Mouse (Mus musculus) stomach, embryonic 14.5 days (tissue): ENCODE measurements around the gene Kcnj14. TPM values are rescaled to one million over a fixed set of nuclear protein-coding genes. Genes with fewer than 3 reads are reported as not detected.

Experiments used
- ATAC-seq: fragments of 200-750 bp; cut with Nextera tagmentation; 2 replicates; pipeline ENCODE4 v1.8.0; 2017; ENCODE audit warnings: low read depth, moderate TSS enrichment; ENCODE audit not compliant: insufficient number of reproducible peaks, insufficient read depth, low FRiP score
- H3K27ac ChIP-seq: fragments of 300-500 bp; sonication (generic); 2 replicates; pipeline ENCODE4 v1.5.1; 2014; ENCODE audit warnings: mild to moderate bottlenecking, low read length, moderate library complexity, mixed read lengths
- H3K27me3 ChIP-seq: fragments of 300-500 bp; sonication (generic); 2 replicates; pipeline ENCODE4 v1.6.1; 2014; ENCODE audit warnings: low read length, control low read depth, mixed read lengths; ENCODE audit not compliant: control insufficient read depth, insufficient read depth
- H3K36me3 ChIP-seq: fragments of 300-500 bp; sonication (generic); 2 replicates; pipeline ENCODE4 v1.6.1; 2014; ENCODE audit warnings: mild to moderate bottlenecking, control low read depth, low read length, moderate library complexity, mixed read lengths; ENCODE audit not compliant: control insufficient read depth, insufficient read depth
- H3K4me1 ChIP-seq: fragments of 300-500 bp; sonication (generic); 2 replicates; pipeline ENCODE4 v1.6.1; 2014; ENCODE audit warnings: low read length, control low read depth, mixed read lengths; ENCODE audit not compliant: control insufficient read depth, insufficient read depth
- H3K4me2 ChIP-seq: fragments of 300-500 bp; sonication (generic); replicated peaks from 2 replicates; pipeline ENCODE4 v1.6.1; 2014; ENCODE audit warnings: low read depth, low read length, control low read depth
- H3K4me3 ChIP-seq: fragments of 300-500 bp; sonication (generic); 2 replicates; pipeline ENCODE4 v1.5.1; 2014; ENCODE audit warnings: low read depth, low read length, control low read depth
- H3K9ac ChIP-seq: fragments of 300-500 bp; sonication (generic); replicated peaks from 2 replicates; pipeline ENCODE4 v1.6.1; 2014; ENCODE audit warnings: low read depth, mild to moderate bottlenecking, control low read depth, low read length, moderate library complexity, mixed read lengths
- H3K9me3 ChIP-seq: fragments of 300-500 bp; sonication (generic); 2 replicates; pipeline ENCODE4 v1.6.1; 2016; ENCODE audit warnings: low read depth, low read length, control low read depth; ENCODE audit not compliant: control insufficient read depth
- whole genome bisulfite sequencing: fragments of 180-500 bp; shearing (Covaris S2); extraction: QIAGEN DNeasy Blood & Tissue Kit; methylation state at CpG from one replicate; pipeline ENCODE4 v1.1.7; 2014; 5-methylcytosine and 5-hydroxymethylcytosine counted together
- polyA plus RNA-seq: library from polyadenylated mRNA; unstranded; fragments of >200 nt; fragmentation: Nextera tagmentation; extraction: Ambion mirVana; gene quantifications from 2 replicates; pipeline ENCODE4 v1.2.1, GENCODE M21; 2014

Kcnj14 gene
- polyA plus RNA-seq, 1 experiment from 2014 or later = 1.3 TPM

DNA sequence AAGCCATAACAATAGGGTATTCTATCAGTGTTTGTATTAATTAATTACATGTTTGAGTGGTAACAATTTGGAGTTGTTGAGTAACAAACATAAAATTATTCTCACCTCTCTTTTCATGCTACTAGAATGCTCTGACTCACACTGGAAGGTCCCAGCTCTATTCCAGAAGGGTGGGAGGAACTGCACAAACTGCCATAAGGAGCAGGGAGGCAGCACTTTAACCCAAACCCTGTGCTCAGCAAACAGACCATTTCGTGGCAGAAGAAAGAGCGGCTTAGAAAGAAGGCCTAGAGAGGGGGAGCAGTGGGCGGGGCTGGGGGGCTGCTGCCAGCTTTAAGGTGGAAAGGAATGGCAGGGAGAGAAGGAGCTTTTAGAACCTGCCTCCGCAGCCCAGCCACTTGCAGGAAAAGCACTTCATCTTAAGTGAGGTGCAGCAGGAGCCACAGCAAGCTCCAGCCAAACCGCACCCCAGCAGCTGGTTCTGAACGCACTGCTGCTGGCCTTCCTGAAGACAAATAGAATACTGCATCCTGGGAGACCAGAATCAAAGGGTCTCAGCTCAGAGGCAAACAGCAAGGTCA is 24.0 kb upstream of the Kcnj14 start:
- Histone ChIP-seq H3K9me3 (no peaks in the 10 kb centered on the region), H3K27ac (0 out of 2 replicates have a peak overlapping the region, but pooled peaks have one; percentile 39), H3K4me2 (no peak overlapping the region), H3K27me3 (no peaks in the 10 kb centered on the region), H3K36me3 (no peaks in the 10 kb centered on the region), H3K9ac (no peak overlapping the region), H3K4me1 (peaks cover 5% of the 10 kb centered on the region; the same call in 1 of the 2 replicates), H3K4me3 (no peak overlapping the region)
- no peak for ATAC-seq
- WGBS = 6% methylated on average over 6 of the region's 6 CpGs

DNA sequence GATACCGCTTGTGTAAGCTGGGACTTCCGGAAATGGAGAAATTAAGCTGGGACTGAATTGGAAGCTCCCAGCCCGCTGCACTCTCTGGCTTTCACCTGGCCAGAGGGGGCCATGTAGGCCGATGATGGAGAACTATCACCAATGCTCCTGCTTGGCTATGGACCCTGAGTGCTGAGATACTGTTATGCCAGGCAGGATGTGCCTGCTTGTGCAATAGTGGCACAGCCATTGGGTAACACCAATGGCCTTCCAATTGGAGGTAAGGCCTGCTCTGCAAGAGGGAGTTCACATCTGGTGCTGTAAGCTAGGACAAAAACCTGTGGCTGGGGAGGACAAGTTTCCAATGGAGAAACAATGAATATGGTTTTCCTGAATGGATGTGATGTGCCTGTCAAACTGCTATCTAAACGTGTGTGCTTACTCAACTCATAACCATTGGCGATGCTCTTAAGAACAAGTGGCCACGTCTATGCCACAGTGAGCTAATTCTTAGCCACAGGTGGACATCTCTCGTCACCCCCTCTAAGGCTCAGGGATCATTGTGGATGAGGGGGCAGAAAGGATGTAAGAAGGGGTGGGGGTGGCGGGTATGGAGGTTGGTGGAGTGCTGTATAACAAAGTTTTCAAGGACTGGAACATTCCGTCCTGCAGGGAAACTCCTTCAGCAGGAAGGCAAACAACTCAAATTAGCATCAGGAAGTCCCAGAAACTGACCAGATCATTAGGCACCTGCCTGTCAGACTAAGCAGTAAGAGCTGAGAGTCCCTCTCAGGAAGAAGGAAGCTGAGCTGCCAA is 18.6 kb upstream of the Kcnj14 start:
- 88% methylated on average over 10 of the region's 10 CpGs for WGBS
- Histone ChIP-seq H3K27me3 (no peaks in the 10 kb centered on the region), H3K9ac (no peak overlapping the region)

DNA sequence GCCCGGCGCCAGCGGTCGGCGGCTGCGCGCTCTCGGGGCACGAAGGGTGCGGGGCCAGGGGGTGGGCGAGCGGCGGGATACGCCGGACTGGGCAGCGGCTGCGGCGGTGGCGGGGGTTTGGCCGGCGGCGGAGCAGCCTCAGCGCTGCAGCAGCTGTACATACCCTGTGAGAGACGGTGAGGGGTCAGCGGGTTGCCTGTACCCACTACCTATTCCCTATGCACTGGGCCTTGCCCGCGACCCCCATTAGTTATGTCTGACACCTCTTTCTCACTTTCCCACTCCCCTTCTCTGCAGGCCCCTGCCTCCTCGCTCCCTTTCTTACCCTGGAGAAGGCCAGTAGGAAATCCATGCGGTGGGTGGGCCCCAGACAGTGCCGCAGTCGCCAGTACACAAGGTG is 9.3 kb upstream of the Kcnj14 start:
- H3K27me3 ChIP-seq = peaks cover 28% of the 10 kb centered on the region

More for the DNA sequence above, 18.6 kb upstream of the Kcnj14 start:
- Histone ChIP-seq H3K4me3 (no peak overlapping the region), H3K36me3 (no peaks in the 10 kb centered on the region), H3K4me1 (no peaks in the 10 kb centered on the region), H3K27ac (no peak overlapping the region), H3K9me3 (no peaks in the 10 kb centered on the region), H3K4me2 (no peak overlapping the region)
- ATAC-seq = no peak

DNA sequence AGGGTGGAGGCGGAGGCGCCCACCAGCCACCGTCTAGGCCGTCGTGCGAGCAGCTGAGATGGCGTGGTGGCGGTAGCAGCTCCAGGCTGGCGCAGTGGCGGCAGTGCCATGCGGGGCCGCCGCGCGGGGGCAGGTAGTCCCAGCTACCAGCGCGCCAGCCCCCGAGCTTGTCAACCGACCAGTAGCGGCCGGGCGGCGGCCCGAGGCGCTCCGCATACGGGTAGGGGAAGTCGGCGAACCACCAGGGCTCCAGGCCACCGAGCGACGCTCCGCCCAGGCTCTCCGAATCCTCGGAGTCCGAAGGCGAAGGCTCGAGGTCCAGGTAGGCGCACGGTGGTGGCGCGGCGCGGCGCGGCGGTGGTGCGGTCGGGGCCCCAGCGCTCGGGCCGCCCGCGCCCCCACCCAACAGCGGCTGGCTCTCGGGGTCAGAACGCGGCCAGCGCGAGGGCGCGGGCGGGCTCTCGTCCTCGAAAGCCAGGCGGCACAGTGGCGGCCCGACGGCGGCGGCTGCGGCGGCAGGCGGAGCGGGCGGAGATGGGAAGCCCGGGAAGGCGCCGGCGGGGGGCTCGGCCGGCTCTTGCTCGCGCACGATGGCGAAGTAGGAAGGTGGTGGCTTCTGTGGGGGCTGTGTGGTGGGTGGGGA is 8.7 kb upstream of the Kcnj14 start:
- WGBS = under 1% methylated on average over 68 of the region's 86 CpGs

More for the DNA sequence above, 9.3 kb upstream of the Kcnj14 start:
- Histone ChIP-seq H3K36me3 (peaks cover 6% of the 10 kb centered on the region; the same call in 1 of the 2 replicates), H3K4me2 (peak overlapping the region; percentile 52), H3K4me1 (peaks cover 17% of the 10 kb centered on the region), H3K27ac (no peak overlapping the region), H3K9ac (peak overlapping the region; percentile 14; the same call in 1 of the 2 replicates), H3K9me3 (no peaks in the 10 kb centered on the region), H3K4me3 (peak overlapping the region; percentile 39)
- 4% methylated on average over 22 of the region's 31 CpGs for WGBS
- no peak for ATAC-seq

DNA sequence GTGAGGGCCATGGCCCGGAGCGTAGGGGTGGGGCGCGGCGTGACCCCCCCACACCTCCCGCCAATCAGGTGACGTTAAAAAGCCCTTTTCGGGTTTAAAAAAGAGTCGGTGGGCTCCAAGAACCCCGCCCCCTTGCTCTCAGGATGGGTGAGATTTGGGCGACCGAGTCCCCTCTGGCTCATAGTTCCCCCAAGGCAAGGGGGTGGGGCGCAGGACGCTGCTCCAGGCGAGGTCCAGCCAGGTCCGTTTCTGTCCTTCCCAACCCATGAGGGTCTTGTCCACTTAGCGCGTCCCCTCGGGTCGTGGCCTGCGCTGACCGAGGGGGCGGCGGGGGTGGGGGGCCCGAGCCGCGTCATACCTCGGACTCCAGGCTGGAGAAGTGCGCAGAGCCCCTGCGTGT is 7.8 kb upstream of the Kcnj14 start:
- H3K9ac ChIP-seq = no peak overlapping the region

More for the DNA sequence above, 8.7 kb upstream of the Kcnj14 start:
- H3K36me3 ChIP-seq = peaks cover 13% of the 10 kb centered on the region; the same call in 1 of the 2 replicates
- no peak for ATAC-seq
- peak overlapping the region; percentile 14; the same call in 1 of the 2 replicates for H3K9ac ChIP-seq
- H3K9me3 ChIP-seq = no peaks in the 10 kb centered on the region
- H3K27me3 ChIP-seq = peaks cover 28% of the 10 kb centered on the region
- peak overlapping the region; percentile 52 for H3K4me2 ChIP-seq
- H3K27ac ChIP-seq = no peak overlapping the region
- peaks cover 17% of the 10 kb centered on the region for H3K4me1 ChIP-seq
- H3K4me3 ChIP-seq = peak overlapping the region; percentile 39

DNA sequence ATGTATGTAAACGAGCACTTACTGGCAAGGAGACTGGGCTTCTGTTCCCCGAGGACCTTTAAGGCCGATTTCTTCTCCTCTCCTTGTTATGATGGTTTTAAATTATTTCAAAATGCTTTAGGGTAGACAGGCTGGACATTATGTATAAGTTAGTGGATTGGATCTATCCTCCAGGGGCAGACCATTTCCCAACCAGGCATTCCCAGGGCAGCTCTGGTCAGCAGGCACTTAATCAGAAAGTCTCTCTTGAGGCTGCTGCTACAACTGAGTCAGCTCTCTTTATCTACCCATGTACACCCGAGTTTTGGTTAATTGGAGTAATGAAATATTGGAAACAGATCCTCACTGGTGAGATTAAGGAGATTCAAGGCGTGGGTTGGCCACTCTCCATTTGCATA is 6.5 kb upstream of the Kcnj14 start:
- 30% methylated on average over 5 of the region's 5 CpGs for WGBS
- Histone ChIP-seq H3K4me1 (peaks cover 17% of the 10 kb centered on the region), H3K4me2 (peak overlapping the region; percentile 91), H3K27ac (no peak overlapping the region), H3K4me3 (peak overlapping the region; percentile 93), H3K36me3 (peaks cover 32% of the 10 kb centered on the region), H3K9ac (no peak overlapping the region), H3K27me3 (peaks cover 28% of the 10 kb centered on the region), H3K9me3 (no peaks in the 10 kb centered on the region)
- no peak for ATAC-seq

More for the DNA sequence above, 7.8 kb upstream of the Kcnj14 start:
- ATAC-seq = no peak
- H3K36me3 ChIP-seq = peaks cover 19% of the 10 kb centered on the region
- no peak overlapping the region for H3K27ac ChIP-seq
- H3K4me2 ChIP-seq = peak overlapping the region; percentile 52
- peak overlapping the region; percentile 39 for H3K4me3 ChIP-seq
- 11% methylated on average over 30 of the region's 30 CpGs for WGBS
- H3K9me3 ChIP-seq = no peaks in the 10 kb centered on the region
- H3K4me1 ChIP-seq = peaks cover 17% of the 10 kb centered on the region
- peaks cover 28% of the 10 kb centered on the region for H3K27me3 ChIP-seq

DNA sequence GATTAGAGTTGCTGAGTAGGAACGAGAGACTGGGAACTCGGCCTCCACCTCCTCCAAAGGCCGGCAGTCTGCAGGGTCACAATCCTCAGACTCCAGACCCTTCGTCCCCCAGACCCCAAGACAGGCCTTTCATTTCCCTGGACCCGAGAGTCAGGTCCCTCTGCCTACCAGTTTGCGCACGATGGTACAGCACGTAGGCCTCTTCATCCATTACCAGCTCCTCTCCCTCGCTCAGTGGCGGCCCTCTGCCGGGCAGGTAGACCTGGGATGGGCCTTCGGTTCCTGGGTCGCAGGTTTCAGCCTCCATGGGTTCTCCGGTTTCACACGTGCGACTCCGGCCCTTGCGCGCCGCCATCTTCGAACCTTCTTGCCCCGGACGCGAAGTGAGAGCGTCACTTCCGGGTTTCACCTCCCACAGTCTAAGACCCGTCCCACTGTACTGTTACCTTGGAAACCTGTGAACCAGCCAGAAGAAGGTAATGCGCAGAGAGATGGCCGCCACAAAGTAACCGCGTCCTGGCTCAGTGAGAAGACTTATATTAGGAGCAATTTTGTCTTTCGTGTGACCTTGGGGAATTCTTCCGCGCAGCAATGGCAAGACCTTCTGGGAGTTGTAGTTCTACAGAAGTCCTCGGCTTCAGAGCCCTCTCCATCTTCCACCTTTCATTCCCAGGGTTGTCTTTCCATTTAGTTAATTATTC is 6.0 kb upstream of the Kcnj14 start, which contains the start of gene Grwd1:
Gene Grwd1 (minus strand): TSS at position 518 of the 701 bp plus-strand sequence.
- peaks cover 17% of the 10 kb centered on the region for H3K4me1 ChIP-seq
- under 1% methylated on average over 35 of the region's 35 CpGs for WGBS
- H3K27ac ChIP-seq = 0 out of 2 replicates have a peak within 1 kb of the TSS, but pooled peaks have one; percentile 48
- H3K9me3 ChIP-seq = no peaks in the 10 kb centered on the region
- H3K4me2 ChIP-seq = peak within 1 kb of the TSS; percentile 91
- peaks cover 28% of the 10 kb centered on the region for H3K27me3 ChIP-seq
- ATAC-seq = peak; percentile 85
- H3K36me3 ChIP-seq = peaks cover 38% of the 10 kb centered on the region
- H3K4me3 ChIP-seq = peak within 1 kb of the TSS; percentile 93
- H3K9ac ChIP-seq = peak within 1 kb of the TSS; percentile 51

DNA sequence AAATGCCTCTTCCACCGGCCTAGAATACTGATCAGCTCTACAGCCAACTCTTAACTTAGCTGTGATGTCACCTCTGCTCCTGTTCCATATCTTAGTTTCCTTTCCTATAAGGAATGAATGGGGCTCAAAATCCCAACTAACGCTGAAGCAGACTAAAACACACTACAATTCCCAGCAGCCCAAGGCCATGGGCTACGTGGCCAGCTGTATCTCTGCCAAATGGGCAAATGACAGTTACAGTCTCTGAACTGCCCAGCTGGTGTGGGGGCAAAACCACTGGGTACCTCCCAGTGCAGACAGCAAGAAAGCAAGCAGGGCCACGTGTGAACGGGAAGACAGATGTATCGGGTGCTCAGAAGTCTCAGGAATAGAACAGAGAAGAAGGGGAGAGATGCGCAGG is 2.0 kb upstream of the Kcnj14 start:
- Histone ChIP-seq H3K27me3 (peaks cover under 1% of the 10 kb centered on the region; the same call in 1 of the 2 replicates), H3K4me3 (no peak overlapping the region), H3K36me3 (peaks cover 54% of the 10 kb centered on the region), H3K4me1 (peaks cover 7% of the 10 kb centered on the region; the same call in 1 of the 2 replicates), H3K9ac (no peak overlapping the region), H3K27ac (no peak overlapping the region), H3K9me3 (no peaks in the 10 kb centered on the region), H3K4me2 (no peak overlapping the region)
- ATAC-seq = no peak
- WGBS = 93% methylated on average over 7 of the region's 7 CpGs
